Mouse (Mus musculus) brain, embryonic 14.5 days (tissue): ENCODE data around the gene Atp5j. TPM values are rescaled to one million over a fixed set of nuclear protein-coding genes. Genes with fewer than 3 reads are reported as not detected.
A peak's percentile ranks its signal among the peaks of the same experiment; 100 is the strongest.

Experiments
- DNase-seq: peaks from one replicate; pipeline ENCODE4 v3.0.0-alpha.2; 2011; ENCODE audit warnings: low read depth
- CTCF ChIP-seq: fragments of 200-500 bp; IDR thresholded peaks from 2 replicates; pipeline ENCODE4 v1.5.1; 2012; ENCODE audit warnings: inconsistent platforms, mild to moderate bottlenecking, moderate library complexity, borderline replicate concordance; ENCODE audit not compliant: insufficient read depth, insufficient read length; ENCODE audit errors: extremely low read depth
- POLR2A ChIP-seq: fragments of 200-500 bp; IDR thresholded peaks from 2 replicates; pipeline ENCODE4 v1.6.1; 2012; ENCODE audit warnings: mild to moderate bottlenecking, inconsistent platforms, borderline replicate concordance; ENCODE audit not compliant: poor library complexity, insufficient read depth, insufficient read length, severe bottlenecking; ENCODE audit errors: extremely low read depth
- polyA plus RNA-seq: library from polyadenylated mRNA; depleted of rRNA; stranded (reverse); fragments of >200 nt; gene quantifications from 2 replicates; pipeline ENCODE4 v1.2.3, GENCODE M21; 2012

Gene Atp5j
- polyA plus RNA-seq, 1 experiment = 273 TPM

GRCm38 (mm10) chr16:84835823-84836743, 658 bp upstream of the Atp5j start:
- DNase-seq = peak; percentile 67
- no peak for TF ChIP-seq CTCF
- TF ChIP-seq POLR2A = no peak; the same call in 1 of the 2 replicates

GRCm38 (mm10) chr16:84834745-84835440, 532 bp downstream of the Atp5j start, which contains the start of gene Gabpa:
TSS of gene Gabpa (plus strand) at chr16:84834925.
- peak; percentile 99 for DNase-seq
- TF ChIP-seq CTCF (no peak), POLR2A (peak; percentile 9; the same call in 1 of the 2 replicates)

- no peak for DNase-seq
- TF ChIP-seq CTCF (no peak), POLR2A (no peak)
These were observed 1.1 kb downstream of the Atp5j start for GRCm38 (mm10) chr16:84834344-84834743.

GRCm38 (mm10) chr16:84832736-84833135, 2.7 kb downstream of the Atp5j start:
- DNase-seq = peak; percentile 37
- TF ChIP-seq POLR2A (no peak), CTCF (no peak)

- DNase-seq = no peak
These were observed 3.7 kb downstream of the Atp5j start for GRCm38 (mm10) chr16:84831696-84832095.

GRCm38 (mm10) chr16:84825009-84825408, 10.4 kb downstream of the Atp5j start:
- TF ChIP-seq POLR2A (no peak), CTCF (no peak)
- DNase-seq = peak; percentile 59

More at GRCm38 (mm10) chr16:84831696-84832095, 3.7 kb downstream of the Atp5j start:
- TF ChIP-seq POLR2A = no peak
- no peak for TF ChIP-seq CTCF

GRCm38 (mm10) chr16:84817423-84817822, 18.0 kb downstream of the Atp5j start:
- peak; percentile 73 for DNase-seq
- no peak for TF ChIP-seq POLR2A
- peak; percentile 48; the same call in 1 of the 2 replicates for TF ChIP-seq CTCF

GRCm38 (mm10) chr16:84814511-84814910, 20.9 kb downstream of the Atp5j start:
- DNase-seq = no peak
- TF ChIP-seq POLR2A = no peak
- TF ChIP-seq CTCF = no peak

GRCm38 (mm10) chr16:84813852-84814251, 21.6 kb downstream of the Atp5j start:
- DNase-seq = no peak
- TF ChIP-seq POLR2A (no peak), CTCF (no peak)

- no peak for DNase-seq
- TF ChIP-seq POLR2A = no peak
- no peak for TF ChIP-seq CTCF
These were observed 25.2 kb downstream of the Atp5j start for GRCm38 (mm10) chr16:84810254-84810653.

GRCm38 (mm10) chr16:84807874-84808273, 27.6 kb downstream of the Atp5j start:
- DNase-seq = no peak

More at GRCm38 (mm10) chr16:84807874-84808273, 27.6 kb downstream of the Atp5j start:
- TF ChIP-seq CTCF = no peak
- TF ChIP-seq POLR2A = no peak
